Mouse (Mus musculus) heart, embryonic 13.5 days (tissue): ENCODE measurements at regions not wholly inside any gene's neighbourhood (a gene's known extent, or its start where the extent isn't known, plus 50 kb on each side); places are given as distances from the start of the nearest gene placed in this dataset.

Source experiments
- ATAC-seq: fragments of 200-750 bp; cut with Nextera tagmentation; 2 replicates; pipeline ENCODE4 v1.8.0; 2017; ENCODE audit warnings: moderate TSS enrichment; ENCODE audit not compliant: insufficient number of reproducible peaks, low FRiP score, low TSS enrichment; ENCODE audit errors: extremely low read depth
- H3K27ac ChIP-seq: fragments of 300-500 bp; sonication (generic); replicated peaks from 2 replicates; pipeline ENCODE4 v1.5.1; 2015; ENCODE audit warnings: moderate library complexity, mild to moderate bottlenecking, inconsistent platforms
- H3K27me3 ChIP-seq: fragments of 300-500 bp; sonication (generic); replicated peaks from 2 replicates; pipeline ENCODE4 v1.6.1; 2015; ENCODE audit warnings: mild to moderate bottlenecking, inconsistent platforms
- H3K36me3 ChIP-seq: fragments of 300-500 bp; sonication (generic); 2 replicates; pipeline ENCODE4 v1.6.1; 2015; ENCODE audit warnings: mild to moderate bottlenecking, inconsistent platforms
- H3K4me1 ChIP-seq: fragments of 300-500 bp; sonication (generic); 2 replicates; pipeline ENCODE4 v1.6.1; 2015; ENCODE audit warnings: inconsistent platforms
- H3K4me2 ChIP-seq: fragments of 300-500 bp; sonication (generic); 2 replicates; pipeline ENCODE4 v1.6.1; 2015; ENCODE audit warnings: inconsistent platforms, mild to moderate bottlenecking, moderate library complexity
- H3K4me3 ChIP-seq: fragments of 300-500 bp; sonication (generic); 2 replicates; pipeline ENCODE4 v1.5.1; 2015; ENCODE audit warnings: moderate library complexity, mild to moderate bottlenecking, inconsistent platforms
- H3K9ac ChIP-seq: fragments of 300-500 bp; sonication (generic); 2 replicates; pipeline ENCODE4 v1.6.1; 2015; ENCODE audit warnings: inconsistent platforms, mild to moderate bottlenecking, moderate library complexity
- H3K9me3 ChIP-seq: fragments of 300-500 bp; sonication (generic); 2 replicates; pipeline ENCODE4 v1.6.1; 2016; ENCODE audit warnings: inconsistent platforms
- WGBS: fragments of 180-500 bp; shearing (Covaris S2); methylation state at CpG from one replicate; pipeline ENCODE4 v1.1.7; 2015; ENCODE audit warnings: mixed read lengths; 5-methylcytosine and 5-hydroxymethylcytosine counted together

GRCm38 (mm10) chr16:70095221-70095620, 218.5 kb upstream of the Gbe1 start:
- no peaks in the 10 kb centered on the region for H3K36me3 ChIP-seq
- peaks cover 11% of the 10 kb centered on the region for H3K4me1 ChIP-seq
- H3K27me3 ChIP-seq: no peaks in the 10 kb centered on the region
- no peak overlapping the region for H3K9ac ChIP-seq
- ATAC-seq: no peak
- no peaks in the 10 kb centered on the region for H3K9me3 ChIP-seq
- H3K4me3 ChIP-seq: no peak overlapping the region
- no peak overlapping the region for H3K27ac ChIP-seq
- WGBS: 72% methylated on average over 2 of the region's 2 CpGs
- H3K4me2 ChIP-seq: no peak overlapping the region

GRCm38 (mm10) chr16:70103791-70104378, 209.9 kb upstream of the Gbe1 start:
- no peak for ATAC-seq
- Histone ChIP-seq H3K4me3 (no peak overlapping the region), H3K9me3 (no peaks in the 10 kb centered on the region), H3K9ac (no peak overlapping the region), H3K36me3 (no peaks in the 10 kb centered on the region), H3K27me3 (no peaks in the 10 kb centered on the region), H3K27ac (no peak overlapping the region), H3K4me2 (no peak overlapping the region), H3K4me1 (0 out of 2 replicates have a peak, but pooled peaks cover 2% of the 10 kb centered on the region)
- WGBS: 49% methylated on average over 6 of the region's 6 CpGs

GRCm38 (mm10) chr16:70141466-70141865, 172.3 kb upstream of the Gbe1 start:
- 63% methylated on average over 3 of the region's 3 CpGs for WGBS
- H3K4me1 ChIP-seq: no peaks in the 10 kb centered on the region
- H3K36me3 ChIP-seq: no peaks in the 10 kb centered on the region
- ATAC-seq: no peak
- no peaks in the 10 kb centered on the region for H3K9me3 ChIP-seq
- H3K27me3 ChIP-seq: no peaks in the 10 kb centered on the region
- H3K4me2 ChIP-seq: no peak overlapping the region
- H3K4me3 ChIP-seq: no peak overlapping the region
- H3K9ac ChIP-seq: no peak overlapping the region
- no peak overlapping the region for H3K27ac ChIP-seq

GRCm38 (mm10) chr16:70147673-70148359, 165.9 kb upstream of the Gbe1 start:
- Histone ChIP-seq H3K4me1 (no peaks in the 10 kb centered on the region), H3K9ac (no peak overlapping the region), H3K4me3 (no peak overlapping the region), H3K9me3 (no peaks in the 10 kb centered on the region), H3K27ac (no peak overlapping the region), H3K4me2 (no peak overlapping the region), H3K27me3 (no peaks in the 10 kb centered on the region), H3K36me3 (no peaks in the 10 kb centered on the region)
- ATAC-seq: no peak
- WGBS: 73% methylated on average over 10 of the region's 10 CpGs

GRCm38 (mm10) chr16:70154587-70154986, 159.2 kb upstream of the Gbe1 start:
- Histone ChIP-seq H3K27me3 (no peaks in the 10 kb centered on the region), H3K4me2 (no peak overlapping the region), H3K9me3 (no peaks in the 10 kb centered on the region), H3K4me3 (no peak overlapping the region), H3K9ac (no peak overlapping the region), H3K27ac (no peak overlapping the region), H3K36me3 (no peaks in the 10 kb centered on the region), H3K4me1 (no peaks in the 10 kb centered on the region)
- no peak for ATAC-seq
- WGBS: 62% methylated on average over 7 of the region's 7 CpGs

GRCm38 (mm10) chr16:70160539-70160938, 153.2 kb upstream of the Gbe1 start:
- Histone ChIP-seq H3K9ac (no peak overlapping the region), H3K9me3 (no peaks in the 10 kb centered on the region), H3K27ac (no peak overlapping the region), H3K36me3 (no peaks in the 10 kb centered on the region), H3K4me3 (no peak overlapping the region), H3K4me2 (no peak overlapping the region), H3K27me3 (no peaks in the 10 kb centered on the region), H3K4me1 (no peaks in the 10 kb centered on the region)
- no peak for ATAC-seq

- Histone ChIP-seq H3K36me3 (no peaks in the 10 kb centered on the region), H3K4me2 (peak overlapping the region; percentile 36; the same call in 1 of the 2 replicates), H3K4me3 (no peak overlapping the region), H3K9me3 (no peaks in the 10 kb centered on the region), H3K9ac (peak overlapping the region; percentile 28; the same call in 1 of the 2 replicates), H3K27me3 (no peaks in the 10 kb centered on the region), H3K27ac (no peak overlapping the region), H3K4me1 (peaks cover 7% of the 10 kb centered on the region)
- WGBS: 27% methylated on average over 7 of the region's 7 CpGs
- no peak for ATAC-seq
Measured at GRCm38 (mm10) chr16:70175140-70175539, 138.6 kb upstream of the Gbe1 start.

- WGBS: 66% methylated on average over 7 of the region's 7 CpGs
- no peak for ATAC-seq
- Histone ChIP-seq H3K4me2 (no peak overlapping the region), H3K4me3 (no peak overlapping the region), H3K27me3 (no peaks in the 10 kb centered on the region), H3K9me3 (no peaks in the 10 kb centered on the region), H3K9ac (no peak overlapping the region), H3K27ac (no peak overlapping the region), H3K4me1 (peaks cover 7% of the 10 kb centered on the region), H3K36me3 (no peaks in the 10 kb centered on the region)
Measured at GRCm38 (mm10) chr16:70178975-70179374, 134.8 kb upstream of the Gbe1 start.

- Histone ChIP-seq H3K4me1 (no peaks in the 10 kb centered on the region), H3K27me3 (no peaks in the 10 kb centered on the region), H3K4me3 (no peak overlapping the region), H3K36me3 (no peaks in the 10 kb centered on the region), H3K9ac (no peak overlapping the region), H3K4me2 (no peak overlapping the region), H3K9me3 (peaks cover 5% of the 10 kb centered on the region; the same call in 1 of the 2 replicates), H3K27ac (no peak overlapping the region)
- WGBS: 63% methylated on average over 1 of the region's 1 CpGs
- no peak for ATAC-seq
Measured at GRCm38 (mm10) chr16:70213861-70214597, 99.7 kb upstream of the Gbe1 start.

GRCm38 (mm10) chr16:70214800-70215199, 98.9 kb upstream of the Gbe1 start:
- peaks cover 5% of the 10 kb centered on the region; the same call in 1 of the 2 replicates for H3K9me3 ChIP-seq
- WGBS: 26% methylated on average over 4 of the region's 4 CpGs

GRCm38 (mm10) chr16:70227601-70228226, 86.0 kb upstream of the Gbe1 start:
- peaks cover 7% of the 10 kb centered on the region; the same call in 1 of the 2 replicates for H3K4me1 ChIP-seq
- no peak for ATAC-seq
- WGBS: 86% methylated on average over 9 of the region's 9 CpGs
- H3K36me3 ChIP-seq: no peaks in the 10 kb centered on the region
- no peak overlapping the region for H3K4me2 ChIP-seq
- H3K27me3 ChIP-seq: no peaks in the 10 kb centered on the region
- no peak overlapping the region for H3K27ac ChIP-seq
- no peak overlapping the region for H3K9ac ChIP-seq
- H3K9me3 ChIP-seq: no peaks in the 10 kb centered on the region
- no peak overlapping the region for H3K4me3 ChIP-seq

More at GRCm38 (mm10) chr16:70214800-70215199, 98.9 kb upstream of the Gbe1 start:
- no peaks in the 10 kb centered on the region for H3K4me1 ChIP-seq
- no peak overlapping the region for H3K27ac ChIP-seq
- no peak overlapping the region for H3K9ac ChIP-seq
- H3K36me3 ChIP-seq: no peaks in the 10 kb centered on the region
- no peak for ATAC-seq
- no peaks in the 10 kb centered on the region for H3K27me3 ChIP-seq
- H3K4me3 ChIP-seq: no peak overlapping the region
- H3K4me2 ChIP-seq: no peak overlapping the region
